Mouse (Mus musculus) midbrain, embryonic 16.5 days (tissue): ENCODE measurements around the gene Itga7. TPM values are rescaled to one million over a fixed set of nuclear protein-coding genes. Genes with fewer than 3 reads are reported as not detected.
A peak's percentile ranks its signal among the peaks of the same experiment; 100 is the strongest.
"Not testable (repeated sequence)": the region's sequence is repeated elsewhere in the genome, so short reads cannot be mapped to it uniquely, and the experiment has no call there.

Source experiments
- ATAC-seq: fragments of 200-750 bp; cut with Nextera tagmentation; 2 replicates; pipeline ENCODE4 v1.8.0; 2017; ENCODE audit warnings: moderate TSS enrichment
- H3K27ac ChIP-seq: fragments of 300-500 bp; sonication (generic); 2 replicates; pipeline ENCODE4 v1.5.1; 2014; ENCODE audit warnings: mild to moderate bottlenecking, low read length, mixed read lengths
- H3K27me3 ChIP-seq: fragments of 300-500 bp; sonication (generic); 2 replicates; pipeline ENCODE4 v1.6.1; 2014; ENCODE audit warnings: low read depth, low read length, mixed read lengths; ENCODE audit not compliant: control insufficient read depth, insufficient read depth
- H3K36me3 ChIP-seq: fragments of 300-500 bp; sonication (generic); 2 replicates; pipeline ENCODE4 v1.6.1; 2014; ENCODE audit warnings: mild to moderate bottlenecking, low read length, moderate library complexity, mixed read lengths; ENCODE audit not compliant: control insufficient read depth, insufficient read depth
- H3K4me1 ChIP-seq: fragments of 300-500 bp; sonication (generic); 2 replicates; pipeline ENCODE4 v1.6.1; 2014; ENCODE audit warnings: mild to moderate bottlenecking, low read length, mixed read lengths; ENCODE audit not compliant: control insufficient read depth, insufficient read depth
- H3K4me2 ChIP-seq: fragments of 300-500 bp; sonication (generic); 2 replicates; pipeline ENCODE4 v1.6.1; 2014; ENCODE audit warnings: mild to moderate bottlenecking, low read length, mixed read lengths
- H3K4me3 ChIP-seq: fragments of 300-500 bp; sonication (generic); 2 replicates; pipeline ENCODE4 v1.5.1; 2014; ENCODE audit warnings: low read depth, mild to moderate bottlenecking, low read length, moderate library complexity, mixed read lengths
- H3K9ac ChIP-seq: fragments of 300-500 bp; sonication (generic); 2 replicates; pipeline ENCODE4 v1.6.1; 2014; ENCODE audit warnings: low read depth, low read length, mixed read lengths
- H3K9me3 ChIP-seq: fragments of 300-500 bp; sonication (generic); replicated peaks from 2 replicates; pipeline ENCODE4 v1.6.1; 2014; ENCODE audit warnings: mild to moderate bottlenecking, low read length, mixed read lengths; ENCODE audit not compliant: control insufficient read depth, poor library complexity, severe bottlenecking
- WGBS: fragments of 180-500 bp; shearing (Covaris S2); extraction: QIAGEN DNeasy Blood & Tissue Kit; methylation state at CpG from one replicate; pipeline ENCODE4 v1.1.7; 2014; 5-methylcytosine and 5-hydroxymethylcytosine counted together
- polyA plus RNA-seq: library from polyadenylated mRNA; unstranded; fragments of >200 nt; fragmentation: Nextera tagmentation; extraction: Ambion mirVana; gene quantifications from 2 replicates; pipeline ENCODE4 v1.2.1, GENCODE M21; 2015

Itga7 gene
- polyA plus RNA-seq, 1 experiment from 2014 or later, result 9.2 TPM

DNA sequence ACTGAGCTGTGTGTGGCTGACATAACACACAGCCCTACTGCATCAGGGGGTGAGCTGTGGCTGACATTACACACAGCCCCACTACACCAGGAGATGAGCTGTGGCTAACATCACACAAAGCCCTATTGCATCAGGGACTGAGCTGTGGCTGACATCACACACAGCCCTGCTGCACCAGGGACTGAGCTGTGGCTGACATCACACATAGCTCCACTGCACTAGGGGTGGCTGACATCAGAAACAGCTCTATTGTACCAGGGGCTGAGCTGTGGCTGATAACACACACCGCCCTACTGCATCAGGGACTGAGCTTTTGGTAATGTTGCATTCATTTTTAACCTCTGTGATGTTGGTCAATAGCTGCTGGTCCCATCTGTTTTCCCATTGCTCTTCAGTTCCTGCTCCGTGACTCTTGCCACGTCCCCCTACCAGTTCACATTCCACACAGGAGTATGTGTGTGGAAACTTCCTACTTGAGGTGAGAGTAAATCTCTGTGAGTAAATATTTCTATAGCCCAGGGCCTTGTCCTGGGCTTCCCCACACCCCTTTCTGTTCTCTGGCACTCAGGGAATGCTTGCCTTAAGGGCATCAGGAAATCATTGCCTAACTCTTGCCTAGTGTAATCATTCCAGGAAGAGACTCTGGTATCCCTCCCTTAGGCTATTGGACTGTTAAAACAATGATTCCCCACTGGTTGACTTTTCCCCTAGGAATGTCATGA is 47.2 kb downstream of the Itga7 start:
- Histone ChIP-seq H3K36me3 (no peaks in the 10 kb centered on the region), H3K9me3 (no peaks in the 10 kb centered on the region), H3K4me1 (no peaks in the 10 kb centered on the region), H3K9ac (no peak overlapping the region), H3K27me3 (no peaks in the 10 kb centered on the region; the same call in 1 of the 2 replicates), H3K4me2 (no peak overlapping the region), H3K27ac (no peak overlapping the region), H3K4me3 (no peak overlapping the region)
- WGBS, result 77% methylated on average over 3 of the region's 3 CpGs
- no peak for ATAC-seq

GRCm38 (mm10) chr10:128989131-128989530 is 55.5 kb downstream of the Itga7 start, which contains the start of gene Olfr9:
Gene Olfr9, plus strand, starts transcription at chr10:128989431.
- H3K4me3 ChIP-seq, H3K4me1 ChIP-seq, ATAC-seq, H3K27ac ChIP-seq, H3K9ac ChIP-seq, H3K4me2 ChIP-seq, H3K9me3 ChIP-seq, H3K27me3 ChIP-seq, H3K36me3 ChIP-seq: not testable (repeated sequence)
- WGBS, result 67% methylated on average over 1 of the region's 1 CpGs

DNA sequence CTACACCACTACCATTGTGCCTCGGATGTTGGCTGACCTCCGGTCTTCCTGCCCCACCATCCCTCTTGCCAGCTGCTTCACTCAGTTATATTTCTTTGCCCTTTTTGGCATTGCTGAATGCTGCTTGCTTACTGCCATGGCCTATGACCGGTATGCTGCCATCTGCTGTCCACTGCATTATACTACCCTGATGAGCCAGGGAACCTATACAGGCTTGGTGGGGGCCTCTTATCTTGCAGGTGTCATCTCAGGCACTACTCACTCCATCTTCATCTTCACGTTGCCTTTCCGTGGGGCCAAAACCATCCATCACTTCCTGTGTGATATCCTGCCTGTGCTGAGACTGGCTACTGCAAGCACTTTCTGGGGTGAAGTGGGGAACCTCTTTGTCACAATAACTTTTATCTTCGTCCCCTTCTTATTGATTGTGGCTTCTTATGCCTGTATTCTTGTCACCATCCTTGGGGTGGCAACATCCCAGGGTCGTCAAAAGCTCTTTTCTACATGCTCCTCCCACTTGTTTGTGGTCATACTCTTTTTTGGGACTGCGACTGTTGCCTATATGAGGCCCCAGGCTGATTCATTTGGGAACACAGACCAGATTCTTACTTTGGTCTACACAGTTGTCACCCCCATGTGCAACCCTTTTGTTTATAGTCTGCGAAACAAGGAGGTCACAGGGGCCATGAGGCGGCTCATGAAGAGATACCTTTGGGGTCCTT is 56.7 kb downstream of the Itga7 start:
- H3K27me3 ChIP-seq, H3K4me1 ChIP-seq, H3K9me3 ChIP-seq, H3K4me2 ChIP-seq, ATAC-seq, H3K27ac ChIP-seq, H3K9ac ChIP-seq, H3K4me3 ChIP-seq, H3K36me3 ChIP-seq: not testable (repeated sequence)
- WGBS, result 65% methylated on average over 7 of the region's 10 CpGs

DNA sequence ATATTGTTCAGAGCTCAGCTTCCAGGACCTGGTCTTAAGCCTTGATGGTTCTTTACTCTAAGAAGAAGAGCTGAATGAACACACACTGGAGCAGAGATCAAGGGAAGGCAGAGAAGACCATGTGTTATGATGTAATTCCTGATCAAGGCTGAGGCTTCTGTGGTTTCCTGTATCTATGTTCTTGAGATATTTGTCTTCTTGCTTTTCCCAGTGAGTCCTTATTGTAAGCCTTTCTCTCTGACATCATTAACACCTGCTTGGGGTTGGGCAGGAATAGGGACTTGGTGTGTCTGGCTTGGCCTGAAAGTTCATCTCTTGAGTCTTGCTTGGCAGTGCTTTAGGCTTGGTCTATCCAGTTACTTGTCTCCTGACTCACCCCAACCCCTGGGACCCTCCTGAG is 57.4 kb downstream of the Itga7 start:
- no peaks in the 10 kb centered on the region for H3K27me3 ChIP-seq
- no peak overlapping the region for H3K4me2 ChIP-seq
- ATAC-seq, result no peak
- no peaks in the 10 kb centered on the region for H3K9me3 ChIP-seq
- no peak overlapping the region for H3K27ac ChIP-seq
- no peak overlapping the region for H3K4me3 ChIP-seq
- H3K9ac ChIP-seq, result no peak overlapping the region
- H3K36me3 ChIP-seq, result no peaks in the 10 kb centered on the region
- H3K4me1 ChIP-seq, result no peaks in the 10 kb centered on the region

DNA sequence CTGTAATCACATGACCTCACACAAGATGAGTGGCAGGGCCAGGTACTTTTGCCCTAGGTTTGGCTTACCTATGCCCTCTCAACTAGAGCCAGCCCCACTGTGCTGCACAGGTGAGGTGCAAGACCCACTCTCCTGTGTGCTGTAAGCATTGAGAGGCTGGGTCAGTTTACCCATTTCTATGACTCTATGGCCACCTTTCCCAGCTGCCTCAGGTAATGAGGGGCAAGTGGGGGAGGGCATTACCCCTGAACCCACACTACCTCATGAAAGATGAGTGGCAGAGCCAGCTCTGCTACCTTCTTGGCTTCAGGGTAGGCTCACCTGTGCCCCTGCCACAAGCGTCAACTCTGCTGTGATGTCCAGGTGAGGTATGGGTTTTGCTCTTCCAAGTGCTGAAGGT is 62.2 kb downstream of the Itga7 start:
- no peaks in the 10 kb centered on the region for H3K27me3 ChIP-seq
- H3K4me3 ChIP-seq, result no peak overlapping the region
- WGBS, result 100% methylated on average over 1 of the region's 1 CpGs
- no peaks in the 10 kb centered on the region for H3K4me1 ChIP-seq
- no peak overlapping the region for H3K9ac ChIP-seq
- H3K9me3 ChIP-seq, result no peaks in the 10 kb centered on the region
- H3K36me3 ChIP-seq, result no peaks in the 10 kb centered on the region
- no peak overlapping the region for H3K4me2 ChIP-seq
- no peak for ATAC-seq
- no peak overlapping the region for H3K27ac ChIP-seq

- Histone ChIP-seq H3K27me3 (no peaks in the 10 kb centered on the region), H3K36me3 (no peaks in the 10 kb centered on the region), H3K4me1 (no peaks in the 10 kb centered on the region), H3K9me3 (no peaks in the 10 kb centered on the region), H3K9ac (no peak overlapping the region), H3K4me3 (no peak overlapping the region), H3K27ac (no peak overlapping the region), H3K4me2 (no peak overlapping the region)
- 80% methylated on average over 4 of the region's 4 CpGs for WGBS
- 0 out of 2 replicates have a peak, but pooled peaks have one; percentile 32 for ATAC-seq
These were observed 63.0 kb downstream of the Itga7 start for GRCm38 (mm10) chr10:128996523-128997040.

DNA sequence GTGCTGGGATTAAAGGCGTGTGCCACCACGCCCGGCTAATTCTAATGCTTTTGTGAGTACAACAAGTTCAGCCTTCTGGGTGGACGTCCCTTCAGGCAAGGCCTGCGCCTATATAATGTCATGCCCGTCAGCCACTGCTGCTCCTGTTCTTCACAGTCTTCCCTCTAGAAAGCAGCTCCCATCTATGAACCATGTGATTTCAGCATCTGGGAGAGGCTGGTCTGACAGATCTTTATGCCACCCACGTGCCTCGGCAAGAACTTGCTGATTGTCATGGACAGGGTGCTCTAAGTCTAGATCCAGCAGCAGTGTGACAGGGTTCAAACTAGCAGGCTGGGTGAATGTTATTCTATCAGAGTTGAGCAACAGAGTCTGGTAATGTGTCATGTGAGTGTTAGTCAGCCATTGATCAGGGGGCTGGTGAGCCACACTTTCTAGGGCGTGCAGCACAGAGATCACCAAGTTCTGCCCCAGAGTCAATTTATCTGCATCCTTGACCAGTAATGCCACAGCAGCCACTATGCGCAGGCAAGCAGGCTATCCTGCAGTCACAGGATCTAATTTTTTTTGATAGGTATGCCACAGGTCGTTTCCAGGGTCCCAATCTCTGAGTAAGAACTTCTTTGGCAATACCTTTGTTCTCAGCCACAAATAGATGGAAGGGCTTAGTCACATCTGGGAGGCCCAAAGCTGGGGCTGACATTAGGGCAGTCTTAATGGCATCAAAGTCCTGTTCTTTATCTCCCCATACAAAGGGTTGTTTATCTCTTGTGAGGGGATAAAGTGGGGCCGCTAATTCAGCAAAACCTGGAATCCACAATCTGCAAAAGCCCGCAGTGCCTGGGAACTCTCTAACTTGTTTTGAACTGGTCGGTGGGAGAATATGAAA is 70.7 kb downstream of the Itga7 start:
- 69% methylated on average over 14 of the region's 14 CpGs for WGBS
- ATAC-seq, result no peak

More for the DNA sequence above, 70.7 kb downstream of the Itga7 start:
- H3K9me3 ChIP-seq, result no peaks in the 10 kb centered on the region
- no peaks in the 10 kb centered on the region for H3K27me3 ChIP-seq
- no peaks in the 10 kb centered on the region for H3K4me1 ChIP-seq
- H3K27ac ChIP-seq, result no peak overlapping the region
- H3K4me3 ChIP-seq, result no peak overlapping the region
- no peaks in the 10 kb centered on the region for H3K36me3 ChIP-seq
- no peak overlapping the region for H3K4me2 ChIP-seq
- no peak overlapping the region for H3K9ac ChIP-seq
